8 mouse cellular contexts compared by ENCODE assay signal in the genomic region with DNA sequence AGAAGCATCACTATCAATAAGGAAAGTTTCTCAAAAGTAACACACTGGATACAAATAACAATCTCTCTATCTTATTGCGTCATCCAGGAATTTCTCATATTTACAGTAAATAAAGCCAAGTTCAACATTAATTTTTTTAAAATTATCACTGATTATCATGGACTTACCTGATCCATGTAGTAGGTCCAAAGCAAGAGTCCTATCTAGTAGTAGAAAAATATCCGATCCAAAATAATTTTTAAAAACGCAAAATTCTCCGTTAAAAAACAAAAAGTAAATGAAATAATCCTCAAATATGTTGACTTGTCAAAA. TPM values are rescaled to one million over a fixed set of nuclear protein-coding genes. Genes with fewer than 3 reads are reported as not detected.
DNase-seq lines count a peak whose midpoint lies in the region; ATAC-seq and TF ChIP-seq lines count a peak whose summit lies in the region.

No protein-coding gene starts in this region.

- no peak for DNase-seq in left cerebral cortex, adult 2 months (ENCODE audit: extremely low spot score in 1 of 2, low spot score in 2 of 2)
- no peak for DNase-seq in left cerebral cortex, adult 8-10 months (ENCODE audit: low spot score in 2 of 2)
- DNase-seq in intestine, embryonic 14.5 days (ENCODE audit: low spot score), result no peak
- DNase-seq in right cerebral cortex, postnatal 25 days, result no peak
- no peak for DNase-seq in yolk sac, embryonic 10.5 days (ENCODE audit: low spot score)
- no peak for DNase-seq in layer of hippocampus, postnatal 14 days (ENCODE audit: low spot score in 2 of 2)

- no peaks in the 10 kb centered on the region for H3K27me3 ChIP-seq in embryonic facial prominence, embryonic 12.5 days
- H3K27me3 ChIP-seq in intestine, embryonic 14.5 days (replicated peaks; ENCODE audit: control insufficient read depth, insufficient read depth, low read length), result no peaks in the 10 kb centered on the region
- H3K27me3 ChIP-seq in myocyte (ENCODE audit: control insufficient read depth, insufficient read depth, insufficient read length), result no peaks in the 10 kb centered on the region

- H3K4me2 ChIP-seq in embryonic facial prominence, embryonic 12.5 days (replicated peaks), result peak overlapping the region; percentile 57
- peak overlapping the region; percentile 67 for H3K4me2 ChIP-seq in intestine, embryonic 14.5 days (ENCODE audit: low read length)
- peak overlapping the region; percentile 85 for H3K4me2 ChIP-seq in myocyte (ENCODE audit: low read depth)

- no peaks in the 10 kb centered on the region for H3K36me3 ChIP-seq in embryonic facial prominence, embryonic 12.5 days
- peaks cover 19% of the 10 kb centered on the region for H3K36me3 ChIP-seq in intestine, embryonic 14.5 days (ENCODE audit: control insufficient read depth, insufficient read depth, low read length)
- H3K36me3 ChIP-seq in myocyte (ENCODE audit: control insufficient read depth, insufficient read depth), result peaks cover 26% of the 10 kb centered on the region

- peaks cover 8% of the 10 kb centered on the region for H3K4me1 ChIP-seq in embryonic facial prominence, embryonic 12.5 days
- H3K4me1 ChIP-seq in intestine, embryonic 14.5 days (replicated peaks; ENCODE audit: control insufficient read depth, insufficient read depth, low read length), result peaks cover 9% of the 10 kb centered on the region

- H3K4me3 ChIP-seq in left cerebral cortex, adult 2 months, result peak overlapping the region; percentile 77
- H3K4me3 ChIP-seq in embryonic facial prominence, embryonic 12.5 days, result peak overlapping the region; percentile 63
- peak overlapping the region; percentile 81 for H3K4me3 ChIP-seq in intestine, embryonic 14.5 days (ENCODE audit: low read depth, low read length)
- peak overlapping the region; percentile 62 for H3K4me3 ChIP-seq in myocyte

- TF ChIP-seq POLR2A in myocyte (IDR thresholded peaks at IDR 0.05; ENCODE audit: insufficient read length, low read depth), result no peak

- intact Hi-C loops in left cerebral cortex, adult 2 months (cut with DNase I), result no loop called here

- H3ac ChIP-seq in myocyte (ENCODE audit: control insufficient read depth, insufficient read length), result no peak overlapping the region

- peak overlapping the region; percentile 88 for H3K9ac ChIP-seq in embryonic facial prominence, embryonic 12.5 days
- H3K9ac ChIP-seq in intestine, embryonic 14.5 days (ENCODE audit: low read length), result peak overlapping the region; percentile 96

- under 1% methylated on average over 4 of the region's 4 CpGs for WGBS in embryonic facial prominence, embryonic 12.5 days
- under 1% methylated on average over 4 of the region's 4 CpGs for WGBS in intestine, embryonic 14.5 days

- TF ChIP-seq CTCF in left cerebral cortex, adult 2 months (IDR thresholded peaks at IDR 0.05), result no peak

- peaks cover 97% of the 10 kb centered on the region for H3K79me2 ChIP-seq in myocyte (ENCODE audit: control insufficient read depth, insufficient read depth)

- ATAC-seq in embryonic facial prominence, embryonic 12.5 days (ENCODE audit: insufficient number of reproducible peaks, insufficient read depth, low FRiP score, low TSS enrichment), result no peak
- no peak for ATAC-seq in intestine, embryonic 14.5 days (replicated peaks; ENCODE audit: low FRiP score, low TSS enrichment, low read depth)

- H3K9me3 ChIP-seq in embryonic facial prominence, embryonic 12.5 days, result no peaks in the 10 kb centered on the region
- no peaks in the 10 kb centered on the region for H3K9me3 ChIP-seq in intestine, embryonic 14.5 days (ENCODE audit: control insufficient read depth, low read length)

- peak overlapping the region; percentile 96 for H3K27ac ChIP-seq in left cerebral cortex, adult 2 months
- peak overlapping the region; percentile 100 for H3K27ac ChIP-seq in embryonic facial prominence, embryonic 12.5 days
- peak overlapping the region; percentile 99 for H3K27ac ChIP-seq in intestine, embryonic 14.5 days (ENCODE audit: low read depth)

TF ChIP-seq in myocyte, 11 proteins besides CTCF, POLR2A, EP300 and RAD21:
- TF ChIP-seq USF1 (IDR thresholded peaks at IDR 0.05; ENCODE audit: low read depth) (no peak), MYOD1 (IDR thresholded peaks at IDR 0.05; ENCODE audit: control insufficient read depth in 1 of 3, insufficient read length in 2 of 3, low read depth in 2 of 3) (no peak), POLR2AphosphoS2 (IDR thresholded peaks at IDR 0.05; ENCODE audit: insufficient read length, low read depth) (no peak), TCF3 (IDR thresholded peaks at IDR 0.05; ENCODE audit: insufficient read length, low read depth) (no peak)

RNA-seq across cellular contexts. Expression of a gene that starts 0.6 kb away (rescaled TPM):
- 10 to 100 TPM; 57.4 to 60.3 TPM for total RNA-seq in left cerebral cortex, adult 2 months (2021)
- 10 to 100 TPM; 45.2 to 57.4 (median 48.6) TPM for total RNA-seq in left cerebral cortex, adult 8-10 months (2022)
- polyA plus RNA-seq in embryonic facial prominence, embryonic 12.5 days (2016; fragmentation: Nextera tagmentation; extraction: Ambion mirVana), result 57.9 and 65.0 TPM in 2 replicates
- 50.5 and 68.2 TPM in 2 replicates for polyA plus RNA-seq in intestine, embryonic 14.5 days (2014; fragmentation: Nextera tagmentation; extraction: Ambion mirVana)
- 7.9 TPM for polyA plus RNA-seq in myocyte (2012; fragmentation: generic; extraction: Trizol)
- 10 to 100 TPM; 47.2 to 49.8 TPM for total RNA-seq in layer of hippocampus, postnatal 14 days (2021)
